Mouse (Mus musculus) embryonic fibroblast, embryonic 13.5 days (primary cell): ENCODE data around the gene Pea15a.

Experiments
- CTCF ChIP-seq: IDR thresholded peaks from 2 replicates; pipeline ENCODE4 v1.5.1; 2011; ENCODE audit warnings: mild to moderate bottlenecking, control low read depth, low read length, moderate library complexity, borderline replicate concordance; ENCODE audit not compliant: insufficient read depth
- POLR2A ChIP-seq: IDR thresholded peaks from 2 replicates; pipeline ENCODE4 v1.6.1; 2011; ENCODE audit warnings: low read depth, mild to moderate bottlenecking, control low read depth, low read length, moderate library complexity

DNA sequence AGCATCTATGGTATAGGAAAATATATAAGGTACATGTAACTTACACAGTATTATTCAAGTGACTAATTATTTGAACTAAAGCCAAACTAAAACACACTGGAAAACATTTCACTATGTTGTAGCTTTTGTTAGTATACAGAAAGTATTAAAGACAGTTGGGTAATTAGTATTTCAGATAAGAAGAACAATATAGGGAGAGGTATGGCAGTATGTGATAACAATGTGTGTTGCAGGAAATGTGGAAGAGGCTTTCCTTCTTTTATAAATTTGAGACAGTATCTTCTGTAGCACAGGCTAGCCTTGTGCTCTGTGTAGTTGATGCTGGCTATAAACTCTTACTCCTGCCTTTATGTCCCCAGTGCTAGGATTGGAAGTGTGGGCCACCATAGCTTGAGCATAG is 22.7 kb downstream of the Pea15a start:
- no peak for TF ChIP-seq POLR2A
- no peak for TF ChIP-seq CTCF
